Mouse (Mus musculus) large intestine, adult 2 months (tissue): Measurements from ENCODE around the gene Olfr430. TPM values are rescaled to one million over a fixed set of nuclear protein-coding genes. Genes with fewer than 3 reads are reported as not detected.
"Not testable (repeated sequence)": the region's sequence is repeated elsewhere in the genome, so short reads cannot be mapped to it uniquely, and the experiment has no call there.

ENCODE experiments used
- DNase-seq: peaks from one replicate; pipeline ENCODE4 v3.0.0-alpha.2; 2012; ENCODE audit warnings: low read depth, low spot score
- WGBS: fragments of 180-500 bp; shearing (Covaris S2); methylation state at CpG from one replicate; pipeline ENCODE4 v1.1.7; 2018; 5-methylcytosine and 5-hydroxymethylcytosine counted together
- polyA plus RNA-seq: library from polyadenylated mRNA; depleted of rRNA; stranded (reverse); fragments of >200 nt; gene quantifications from 2 replicates; pipeline ENCODE4 v1.2.3, GENCODE M21; 2012; rRNA removed

Olfr430 gene
- not detected in 2 replicates for polyA plus RNA-seq

- DNase-seq, result no peak
- WGBS, result 93% methylated on average over 3 of the region's 3 CpGs
These were observed at the start of gene Olfr430 for GRCm38 (mm10) chr1:174066305-174066704. Olfr430 (plus strand) TSS chr1:174066605.

- no peak for DNase-seq
- WGBS, result 9% methylated on average over 1 of the region's 1 CpGs
These were observed 34.7 kb upstream of the Olfr430 start, which contains the start of gene Ifi205 for GRCm38 (mm10) chr1:174031698-174032097. Ifi205 (minus strand) TSS chr1:174031810.

- 61% methylated on average over 4 of the region's 4 CpGs for WGBS
These were observed 30.6 kb upstream of the Olfr430 start for GRCm38 (mm10) chr1:174035841-174036240.

GRCm38 (mm10) chr1:174038480-174038879 lies 27.9 kb upstream of the Olfr430 start:
- WGBS, result 59% methylated on average over 3 of the region's 3 CpGs
- no peak for DNase-seq

More at GRCm38 (mm10) chr1:174035841-174036240, 30.6 kb upstream of the Olfr430 start:
- no peak for DNase-seq

- WGBS, result 67% methylated on average over 7 of the region's 7 CpGs
- DNase-seq, result no peak
These were observed 25.8 kb upstream of the Olfr430 start, which contains the start of gene Olfr433 for GRCm38 (mm10) chr1:174040523-174041177. Olfr433 (plus strand) TSS chr1:174040705.

- WGBS, result 89% methylated on average over 12 of the region's 12 CpGs
- not testable (repeated sequence) for DNase-seq
These were observed 24.1 kb upstream of the Olfr430 start for GRCm38 (mm10) chr1:174042091-174042884.

GRCm38 (mm10) chr1:174044431-174044830 lies 22.0 kb upstream of the Olfr430 start:
- no peak for DNase-seq
- 50% methylated on average over 2 of the region's 2 CpGs for WGBS

- WGBS, result 80% methylated on average over 6 of the region's 6 CpGs
- DNase-seq, result not testable (repeated sequence)
These were observed 18.2 kb upstream of the Olfr430 start for GRCm38 (mm10) chr1:174048227-174048626.

- no peak for DNase-seq
- 48% methylated on average over 2 of the region's 2 CpGs for WGBS
These were observed 17.5 kb upstream of the Olfr430 start, which contains the start of gene Olfr432 for GRCm38 (mm10) chr1:174048893-174049292. Olfr432 (plus strand) TSS chr1:174049205.

- 69% methylated on average over 4 of the region's 4 CpGs for WGBS
- DNase-seq, result not testable (repeated sequence)
These were observed 17.0 kb upstream of the Olfr430 start for GRCm38 (mm10) chr1:174049357-174049756.

- 84% methylated on average over 4 of the region's 4 CpGs for WGBS
- no peak for DNase-seq
These were observed 15.9 kb upstream of the Olfr430 start for GRCm38 (mm10) chr1:174050532-174050931.

GRCm38 (mm10) chr1:174051515-174051914 lies 14.9 kb upstream of the Olfr430 start:
- WGBS, result 80% methylated on average over 4 of the region's 4 CpGs
- no peak for DNase-seq

- 76% methylated on average over 5 of the region's 5 CpGs for WGBS
- no peak for DNase-seq
These were observed 14.4 kb upstream of the Olfr430 start for GRCm38 (mm10) chr1:174051931-174052536.

GRCm38 (mm10) chr1:174052981-174053380 lies 13.4 kb upstream of the Olfr430 start:
- no peak for DNase-seq
- 67% methylated on average over 3 of the region's 3 CpGs for WGBS

GRCm38 (mm10) chr1:174055248-174055647 lies 11.2 kb upstream of the Olfr430 start:
- WGBS, result 69% methylated on average over 2 of the region's 2 CpGs
- DNase-seq, result no peak

- no peak for DNase-seq
- 83% methylated on average over 2 of the region's 2 CpGs for WGBS
These were observed 17.6 kb downstream of the Olfr430 start, which contains the start of gene Olfr429 for GRCm38 (mm10) chr1:174084031-174084430. Olfr429 (plus strand) TSS chr1:174084331.

GRCm38 (mm10) chr1:174096591-174096990 lies 30.2 kb downstream of the Olfr430 start, which contains the start of gene Olfr427:
Olfr427 (plus strand) TSS chr1:174096891.
- whole genome bisulfite sequencing, result 85% methylated on average over 1 of the region's 1 CpGs

GRCm38 (mm10) chr1:174103735-174104134 lies 37.3 kb downstream of the Olfr430 start:
- WGBS, result 70% methylated on average over 2 of the region's 2 CpGs
- no peak for DNase-seq

More at GRCm38 (mm10) chr1:174096591-174096990, 30.2 kb downstream of the Olfr430 start, which contains the start of gene Olfr427:
- DNase-seq, result no peak

GRCm38 (mm10) chr1:174121062-174121461 lies 54.7 kb downstream of the Olfr430 start, which contains the start of gene Olfr231:
Olfr231 (minus strand) TSS chr1:174121162.
- no peak for DNase-seq
- 52% methylated on average over 2 of the region's 2 CpGs for WGBS
